Mouse (Mus musculus): ENCODE data around the gene Egfl6.
"Not testable (repeated sequence)": the region's sequence is repeated elsewhere in the genome, so short reads cannot be mapped to it uniquely, and the experiment has no call there.

Egfl6 gene

GRCm38 (mm10) chrX:166516631-166517030, 68.9 kb downstream of the Egfl6 start:
- DNase-seq (ENCODE audit: low spot score in 2 of 2), result no peak

- DNase-seq (ENCODE audit: low spot score in 2 of 2), result no peak
These were observed 69.6 kb downstream of the Egfl6 start for GRCm38 (mm10) chrX:166515923-166516322.

DNA sequence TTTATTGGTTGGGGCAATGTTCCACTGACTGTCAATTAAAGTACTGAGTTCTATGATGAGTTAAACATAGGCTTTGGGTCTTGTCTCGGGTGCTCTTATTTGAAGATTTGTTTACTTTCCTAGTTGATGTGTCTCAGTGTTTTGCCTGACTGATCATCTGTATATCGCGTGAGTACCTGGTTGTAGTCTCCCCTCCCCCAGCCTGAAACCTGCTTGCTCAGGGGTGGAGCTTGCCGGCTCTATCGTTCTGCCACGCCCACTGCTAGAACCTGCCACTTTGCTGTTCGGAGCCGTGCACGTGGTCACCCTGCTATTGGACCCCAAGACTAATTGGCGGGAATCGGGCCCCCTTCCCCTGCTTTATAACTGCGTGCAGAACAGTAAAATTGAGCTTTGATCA, 71.5 kb downstream of the Egfl6 start:
- not testable (repeated sequence) for DNase-seq (ENCODE audit: low spot score in 2 of 2)

GRCm38 (mm10) chrX:166512071-166512470, 73.4 kb downstream of the Egfl6 start:
- DNase-seq (ENCODE audit: low spot score in 2 of 2), result no peak

DNA sequence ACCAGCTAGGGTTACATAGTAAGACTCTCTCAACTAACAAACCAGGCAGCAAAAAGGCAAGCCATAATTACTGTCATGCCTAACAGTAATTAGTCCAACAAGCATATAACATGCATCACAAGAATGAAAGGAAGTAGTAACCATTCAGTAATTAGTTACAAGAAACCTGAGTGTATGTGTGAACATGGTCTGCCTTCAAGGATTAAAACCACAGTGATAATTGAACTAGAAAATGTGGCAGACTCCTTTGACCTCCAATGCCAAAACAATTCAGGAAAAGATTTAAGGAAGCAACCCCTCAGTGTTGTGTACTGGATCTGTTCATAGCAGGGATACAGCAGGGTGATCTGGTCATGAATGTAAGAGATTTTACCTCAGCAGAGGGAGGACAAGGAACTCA, 74.4 kb downstream of the Egfl6 start:
- no peak for DNase-seq (ENCODE audit: low spot score in 2 of 2)

GRCm38 (mm10) chrX:166509761-166510738, 75.5 kb downstream of the Egfl6 start:
- peak; percentile 83 to 88 for DNase-seq (ENCODE audit: low spot score in 2 of 2)

DNA sequence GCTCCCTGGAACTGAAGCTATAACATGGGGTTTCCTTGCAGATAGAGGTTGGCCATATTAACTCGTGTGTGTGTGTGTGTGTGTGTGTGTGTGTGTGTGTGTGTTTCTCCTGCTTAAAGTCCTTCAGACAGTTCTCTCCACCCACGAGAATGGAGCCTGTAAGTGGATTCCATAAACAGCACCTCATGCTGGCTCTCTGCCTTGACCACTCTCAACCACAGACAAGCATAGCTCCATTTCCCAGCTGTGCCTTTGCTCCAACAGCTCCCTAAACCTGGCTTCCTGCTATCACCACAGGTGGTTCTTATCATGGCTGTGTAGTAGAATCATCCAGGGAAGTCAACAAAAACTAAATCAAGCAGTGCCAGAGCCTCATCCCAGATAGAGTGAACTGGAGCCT, 81.1 kb downstream of the Egfl6 start:
- DNase-seq (ENCODE audit: low spot score in 2 of 2), result peak in 1 of 2 experiments; percentile 8

DNA sequence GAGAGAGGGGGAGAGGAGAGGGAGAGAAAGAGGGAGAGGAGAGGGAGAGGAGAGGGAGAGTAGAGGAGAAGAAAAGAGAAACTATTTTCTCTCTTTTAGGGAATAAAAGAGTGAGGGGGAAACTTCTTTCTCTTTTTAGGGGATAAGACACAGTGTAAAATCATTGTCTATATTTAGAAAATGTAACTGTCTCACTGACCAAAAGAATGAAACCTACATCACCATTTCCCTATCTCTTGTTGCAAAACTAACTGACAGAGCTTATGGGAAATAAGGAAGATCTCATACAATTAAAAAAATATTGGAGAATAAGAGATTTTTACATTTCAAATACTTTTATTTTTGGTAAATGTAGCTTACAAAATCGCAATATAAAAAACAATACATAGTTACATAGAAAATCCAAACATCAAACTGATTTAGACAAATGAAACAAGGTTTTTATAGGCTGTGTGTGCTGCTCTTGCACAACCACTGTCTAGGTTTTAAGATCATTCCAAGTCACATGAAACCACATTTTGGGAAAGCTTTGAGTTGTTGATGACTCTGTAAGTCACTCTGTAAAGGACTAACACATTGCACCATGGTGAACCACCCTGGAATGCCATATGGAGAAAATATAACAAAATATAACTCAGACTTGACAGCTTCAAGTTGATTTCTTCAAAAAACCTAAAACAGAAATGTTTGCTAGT, 85.9 kb downstream of the Egfl6 start:
- DNase-seq (ENCODE audit: low spot score in 2 of 2), result no peak

DNA sequence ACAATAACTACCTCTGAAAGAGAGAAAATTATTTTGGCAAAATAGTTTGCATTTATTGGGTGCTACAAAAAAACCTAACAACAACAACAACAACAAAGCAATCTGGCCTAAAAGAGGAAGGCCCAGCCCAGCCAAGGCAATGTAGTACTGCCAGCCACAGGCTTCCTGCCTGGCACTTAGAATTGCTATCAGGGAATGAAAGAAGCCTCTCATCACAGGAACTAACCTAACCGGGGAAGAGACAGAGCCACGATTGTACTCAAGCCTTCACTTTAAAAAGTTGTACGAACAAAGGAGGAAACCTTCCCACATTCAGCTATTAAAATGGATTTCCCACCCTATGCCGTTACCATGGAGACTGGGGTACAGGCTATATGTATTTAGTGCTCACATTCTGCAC, 87.7 kb downstream of the Egfl6 start:
- DNase-seq (ENCODE audit: low spot score in 2 of 2), result no peak

- DNase-seq (ENCODE audit: low spot score in 2 of 2), result no peak
These were observed 90.5 kb downstream of the Egfl6 start for GRCm38 (mm10) chrX:166495052-166495451.

GRCm38 (mm10) chrX:166479365-166479983, 106.0 kb downstream of the Egfl6 start, which contains the start of gene Rab9:
Gene Rab9 (minus strand): TSS chrX:166479867.
- DNase-seq (ENCODE audit: low spot score in 2 of 2), result peak; percentile 83 to 87

DNA sequence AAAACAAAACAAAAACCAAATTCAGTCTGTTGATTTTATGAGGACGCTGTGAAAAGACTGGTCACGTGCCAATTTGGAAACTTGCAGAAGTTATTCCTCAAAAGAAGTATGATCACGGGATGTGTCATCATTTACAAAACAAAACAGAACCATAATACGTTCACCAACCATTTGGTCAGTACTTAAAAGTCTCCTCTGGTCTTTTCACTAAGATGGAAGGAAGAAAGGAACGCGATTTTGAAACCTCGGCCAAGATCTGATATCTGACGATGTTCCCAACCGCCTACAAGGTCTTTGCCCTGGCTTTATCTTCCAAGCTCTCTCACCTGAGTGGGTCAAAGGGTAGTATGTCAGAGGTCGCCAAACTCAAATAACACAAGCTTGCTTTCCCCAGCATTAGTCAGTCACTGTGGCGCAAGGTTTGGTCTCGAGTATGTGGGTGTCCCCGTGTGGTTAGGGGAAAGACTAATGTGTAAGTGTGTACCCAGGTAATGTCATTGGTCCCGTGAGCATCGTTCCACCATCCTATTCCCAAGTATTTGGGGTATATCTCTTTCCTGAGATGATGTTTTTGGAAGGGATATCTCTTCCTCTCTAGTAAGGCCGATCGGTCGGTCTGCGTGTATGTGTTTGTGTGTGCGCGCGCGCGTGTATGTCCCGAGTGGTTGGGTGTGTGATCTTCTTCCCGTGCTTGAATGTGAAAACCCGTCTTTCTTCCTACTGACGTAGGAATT, 106.7 kb downstream of the Egfl6 start:
- peak; percentile 6 to 15 for DNase-seq (ENCODE audit: low spot score in 2 of 2)

GRCm38 (mm10) chrX:166477393-166477792, 108.1 kb downstream of the Egfl6 start:
- DNase-seq (ENCODE audit: low spot score in 2 of 2), result no peak
